Mouse (Mus musculus) lung, embryonic 14.5 days (tissue): ENCODE data around the gene Smarcc2. TPM values are rescaled to one million over a fixed set of nuclear protein-coding genes. Genes with fewer than 3 reads are reported as not detected.

ENCODE experiments used
- ATAC-seq: fragments of 200-750 bp; cut with Nextera tagmentation; 2 replicates; pipeline ENCODE4 v1.8.0; 2017; ENCODE audit warnings: mild to moderate bottlenecking, moderate TSS enrichment, moderate library complexity; ENCODE audit not compliant: insufficient read depth
- DNase-seq: peaks from one replicate; pipeline ENCODE4 v3.0.0-alpha.2; 2015
- H3K27ac ChIP-seq: fragments of 300-500 bp; sonication (generic); 2 replicates; pipeline ENCODE4 v1.5.1; 2014; ENCODE audit warnings: low read depth, mild to moderate bottlenecking, moderate library complexity
- H3K27me3 ChIP-seq: fragments of 300-500 bp; sonication (generic); 2 replicates; pipeline ENCODE4 v1.6.1; 2014; ENCODE audit warnings: low read length, control low read depth; ENCODE audit not compliant: insufficient read depth
- H3K36me3 ChIP-seq: fragments of 300-500 bp; sonication (generic); 2 replicates; pipeline ENCODE4 v1.6.1; 2014; ENCODE audit warnings: control low read depth; ENCODE audit not compliant: insufficient read depth
- H3K4me1 ChIP-seq: fragments of 300-500 bp; sonication (generic); 2 replicates; pipeline ENCODE4 v1.6.1; 2014; ENCODE audit warnings: antibody characterized with exemption, control low read depth; ENCODE audit not compliant: insufficient read depth
- H3K4me2 ChIP-seq: fragments of 300-500 bp; sonication (generic); 2 replicates; pipeline ENCODE4 v1.6.1; 2014; ENCODE audit warnings: mild to moderate bottlenecking
- H3K4me3 ChIP-seq: fragments of 300-500 bp; sonication (generic); 2 replicates; pipeline ENCODE4 v1.5.1; 2014; ENCODE audit warnings: low read depth, low read length
- H3K9ac ChIP-seq: fragments of 300-500 bp; sonication (generic); 2 replicates; pipeline ENCODE4 v1.6.1; 2014
- H3K9me3 ChIP-seq: fragments of 300-500 bp; sonication (generic); 2 replicates; pipeline ENCODE4 v1.6.1; 2016; ENCODE audit warnings: low read depth, low read length, control low read depth
- CTCF ChIP-seq: IDR thresholded peaks from 2 replicates; pipeline ENCODE4 v1.5.1; 2016; ENCODE audit warnings: antibody characterized with exemption, low read depth
- whole genome bisulfite sequencing: fragments of 180-500 bp; shearing (Covaris S2); extraction: QIAGEN DNeasy Blood & Tissue Kit; methylation state at CpG from one replicate; pipeline ENCODE4 v1.1.7; 2014; 5-methylcytosine and 5-hydroxymethylcytosine counted together
- polyA plus RNA-seq: library from polyadenylated mRNA; unstranded; fragments of >200 nt; fragmentation: Nextera tagmentation; extraction: Ambion mirVana; gene quantifications from 2 replicates; pipeline ENCODE4 v1.2.1, GENCODE M21; 2014

Gene Smarcc2
- polyA plus RNA-seq, 1 experiment from 2014 or later = 81.1 TPM

GRCm38 (mm10) chr10:128459409-128460269, 591 bp downstream of the Smarcc2 start:
- Histone ChIP-seq H3K4me2 (peak overlapping the region; percentile 68), H3K27me3 (no peaks in the 10 kb centered on the region), H3K4me1 (0 out of 2 replicates have a peak, but pooled peaks cover 8% of the 10 kb centered on the region), H3K27ac (peak overlapping the region; percentile 96), H3K4me3 (peak overlapping the region; percentile 95), H3K36me3 (peaks cover 30% of the 10 kb centered on the region), H3K9me3 (no peaks in the 10 kb centered on the region), H3K9ac (peak overlapping the region; percentile 96)
- TF ChIP-seq CTCF = no peak
- under 1% methylated on average over 49 of the region's 67 CpGs for WGBS
- DNase-seq (peak; percentile 63), ATAC-seq (peak; percentile 56)

- Histone ChIP-seq H3K4me3 (peak overlapping the region; percentile 95), H3K9me3 (no peaks in the 10 kb centered on the region), H3K4me1 (0 out of 2 replicates have a peak, but pooled peaks cover 8% of the 10 kb centered on the region), H3K4me2 (peak overlapping the region; percentile 68), H3K9ac (peak overlapping the region; percentile 96), H3K36me3 (peaks cover 36% of the 10 kb centered on the region), H3K27me3 (no peaks in the 10 kb centered on the region), H3K27ac (peak overlapping the region; percentile 96; the same call in 1 of the 2 replicates)
- ATAC-seq = no peak
- peak; percentile 23 for DNase-seq
- WGBS = 5% methylated on average over 5 of the region's 5 CpGs
- TF ChIP-seq CTCF = no peak
Observed at GRCm38 (mm10) chr10:128460270-128460630, 1.2 kb downstream of the Smarcc2 start.

GRCm38 (mm10) chr10:128474366-128474765, 15.3 kb downstream of the Smarcc2 start:
- Histone ChIP-seq H3K4me3 (no peak overlapping the region), H3K27ac (no peak overlapping the region), H3K9ac (no peak overlapping the region), H3K9me3 (no peaks in the 10 kb centered on the region), H3K4me2 (no peak overlapping the region), H3K4me1 (no peaks in the 10 kb centered on the region), H3K27me3 (no peaks in the 10 kb centered on the region), H3K36me3 (peaks cover 94% of the 10 kb centered on the region)
- 88% methylated on average over 12 of the region's 12 CpGs for WGBS
- no peak for DNase-seq
- TF ChIP-seq CTCF = no peak
- no peak for ATAC-seq

- H3K27ac ChIP-seq = no peak overlapping the region
- H3K4me1 ChIP-seq = no peaks in the 10 kb centered on the region; the same call in 1 of the 2 replicates
- H3K27me3 ChIP-seq = no peaks in the 10 kb centered on the region
- H3K9ac ChIP-seq = no peak overlapping the region
- no peak overlapping the region for H3K4me3 ChIP-seq
- no peaks in the 10 kb centered on the region for H3K9me3 ChIP-seq
- WGBS = 85% methylated on average over 7 of the region's 7 CpGs
- TF ChIP-seq CTCF = no peak
- DNase-seq (no peak), ATAC-seq (no peak)
- no peak overlapping the region for H3K4me2 ChIP-seq
- peaks cover 96% of the 10 kb centered on the region for H3K36me3 ChIP-seq
Observed at GRCm38 (mm10) chr10:128486370-128486769, 27.3 kb downstream of the Smarcc2 start.

GRCm38 (mm10) chr10:128487861-128488712, 29.0 kb downstream of the Smarcc2 start:
- peaks cover 7% of the 10 kb centered on the region; the same call in 1 of the 2 replicates for H3K4me1 ChIP-seq
- DNase-seq (no peak), ATAC-seq (no peak)
- H3K27ac ChIP-seq = no peak overlapping the region
- H3K9me3 ChIP-seq = no peaks in the 10 kb centered on the region
- 90% methylated on average over 22 of the region's 22 CpGs for WGBS
- H3K4me2 ChIP-seq = no peak overlapping the region
- H3K4me3 ChIP-seq = no peak overlapping the region
- H3K36me3 ChIP-seq = peaks cover 88% of the 10 kb centered on the region
- no peak overlapping the region for H3K9ac ChIP-seq
- no peak for TF ChIP-seq CTCF
- H3K27me3 ChIP-seq = no peaks in the 10 kb centered on the region

GRCm38 (mm10) chr10:128488776-128489175, 29.7 kb downstream of the Smarcc2 start:
- ATAC-seq (no peak), DNase-seq (no peak)
- Histone ChIP-seq H3K4me2 (no peak overlapping the region), H3K36me3 (peaks cover 81% of the 10 kb centered on the region), H3K9me3 (no peaks in the 10 kb centered on the region), H3K4me1 (peaks cover 7% of the 10 kb centered on the region; the same call in 1 of the 2 replicates), H3K9ac (no peak overlapping the region), H3K27ac (no peak overlapping the region), H3K27me3 (no peaks in the 10 kb centered on the region), H3K4me3 (no peak overlapping the region)
- 73% methylated on average over 4 of the region's 4 CpGs for WGBS
- TF ChIP-seq CTCF = no peak
